Mouse (Mus musculus) CH12.LX (cell line): Measurements from ENCODE around the gene Pou6f2.

Experiments used
- RCOR1 ChIP-seq: conservative IDR thresholded peaks from 2 replicates; pipeline ENCODE4 v1.6.1; 2012; ENCODE audit warnings: low read depth, mild to moderate bottlenecking, inconsistent platforms, low read length, improper control_type of control experiment
- UBTF ChIP-seq: IDR thresholded peaks from 2 replicates; pipeline ENCODE4 v1.6.1; 2012; ENCODE audit warnings: low read depth, mild to moderate bottlenecking, inconsistent platforms, low read length, improper control_type of control experiment, moderate library complexity

DNA sequence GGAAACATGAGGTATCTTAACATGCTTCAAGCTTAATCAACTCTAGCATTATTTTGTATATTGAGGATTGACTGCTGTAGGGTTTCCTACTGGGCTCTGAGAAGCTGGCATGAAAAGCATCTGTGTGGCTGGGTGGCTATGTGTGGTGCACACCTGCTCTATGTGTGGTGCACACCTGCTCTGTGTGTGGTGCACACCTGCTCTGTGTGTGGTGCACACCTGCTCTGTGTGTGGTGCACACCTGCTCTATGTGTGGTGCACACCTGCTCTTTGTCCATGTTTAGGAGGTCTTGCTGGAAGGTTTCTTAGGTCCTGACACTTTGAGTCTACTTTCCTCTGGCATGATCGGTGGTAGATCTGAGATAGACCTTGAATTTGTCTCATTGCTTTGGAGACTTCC, 233.3 kb downstream of the Pou6f2 start:
- TF ChIP-seq RCOR1 (no peak), UBTF (no peak)
